12 mouse cellular contexts compared by ENCODE assay signal in genomic region chr5:117900921-117901705, GRCm38 (mm10).
A peak's percentile ranks its signal among the peaks of the same experiment; 100 is the strongest.
DNase-seq lines count a peak whose midpoint lies in the region; ATAC-seq lines count a peak whose summit lies in the region.
"Had no signal": no experiment of that assay in that cellular context is flagged by ENCODE, and none has a peak within 500 bp of the region (broad histone marks: within the 10 kb centered on the region; RNA-seq: fewer than 3 reads in every experiment).

No protein-coding gene starts in this region.

- no peaks in the 10 kb centered on the region for H3K36me3 ChIP-seq in embryonic facial prominence, embryonic 11.5 days (replicated peaks; ENCODE audit: control insufficient read depth, insufficient read depth, low read depth, low read length)
- no peaks in the 10 kb centered on the region for H3K36me3 ChIP-seq in kidney, embryonic 16.5 days (ENCODE audit: insufficient read depth, low read length)
- H3K36me3 ChIP-seq: liver, embryonic 13.5 days had no signal

- H3K9me3 ChIP-seq in embryonic facial prominence, embryonic 11.5 days (replicated peaks; ENCODE audit: control insufficient read depth, low read length): no peaks in the 10 kb centered on the region
- no peaks in the 10 kb centered on the region for H3K9me3 ChIP-seq in kidney, embryonic 16.5 days (ENCODE audit: low read length)
- H3K9me3 ChIP-seq: liver, embryonic 13.5 days had no signal

- no peak overlapping the region for H3K4me3 ChIP-seq in embryonic facial prominence, embryonic 11.5 days (ENCODE audit: low read depth, low read length)
- no peak overlapping the region for H3K4me3 ChIP-seq in kidney, embryonic 16.5 days (ENCODE audit: low read length)
- H3K4me3 ChIP-seq: liver, embryonic 13.5 days; myocyte had no signal

- H3K27me3 ChIP-seq in embryonic facial prominence, embryonic 11.5 days (ENCODE audit: control insufficient read depth, insufficient read depth, low read length): no peaks in the 10 kb centered on the region
- H3K27me3 ChIP-seq in kidney, embryonic 16.5 days (ENCODE audit: insufficient read depth, low read length): no peaks in the 10 kb centered on the region
- H3K27me3 ChIP-seq: liver, embryonic 13.5 days had no signal

- peaks cover 2% of the 10 kb centered on the region for H3K4me1 ChIP-seq in embryonic facial prominence, embryonic 11.5 days (ENCODE audit: control insufficient read depth, insufficient read depth, low read length)
- H3K4me1 ChIP-seq in kidney, embryonic 16.5 days (ENCODE audit: insufficient read depth, low read length): peaks cover 29% of the 10 kb centered on the region
- H3K4me1 ChIP-seq: liver, embryonic 13.5 days had no signal

- no peak overlapping the region for H3K4me2 ChIP-seq in embryonic facial prominence, embryonic 11.5 days (ENCODE audit: low read depth, low read length)
- no peak overlapping the region for H3K4me2 ChIP-seq in kidney, embryonic 16.5 days (replicated peaks; ENCODE audit: low read depth, low read length)
- H3K4me2 ChIP-seq: liver, embryonic 13.5 days had no signal

- no peak overlapping the region for H3K27ac ChIP-seq in embryonic facial prominence, embryonic 11.5 days (replicated peaks; ENCODE audit: low read depth, low read length)
- no peak overlapping the region for H3K27ac ChIP-seq in kidney, embryonic 16.5 days (ENCODE audit: low read length)
- H3K27ac ChIP-seq: liver, embryonic 13.5 days had no signal

- WGBS in embryonic facial prominence, embryonic 11.5 days: 20% methylated on average over 13 of the region's 13 CpGs
- 21% methylated on average over 13 of the region's 13 CpGs for WGBS in kidney, embryonic 16.5 days

- DNase-seq in embryo, embryonic 10 days (ENCODE audit: low spot score): peak; percentile 24
- DNase-seq in embryo, embryonic 9.5 days (ENCODE audit: extremely low spot score): no peak
- DNase-seq in ZHBTc4 (ENCODE audit: low read depth, low spot score): peak; percentile 68
- peak; percentile 54 for DNase-seq in embryonic facial prominence, embryonic 11.5 days (ENCODE audit: low spot score)
- DNase-seq in urinary bladder, adult 18-20 months (ENCODE audit: low spot score in 2 of 2): no peak
- DNase-seq in ovary, postnatal 10 days (ENCODE audit: low spot score): no peak
- no peak for DNase-seq in frontal cortex, postnatal 36 days (ENCODE audit: low spot score in 2 of 2)
- DNase-seq: heart, adult 11 months; liver, embryonic 13.5 days had no signal

- ATAC-seq in embryonic facial prominence, embryonic 11.5 days (replicated peaks; ENCODE audit: insufficient number of reproducible peaks, low FRiP score, low TSS enrichment, low read depth): no peak
- ATAC-seq in kidney, embryonic 16.5 days (ENCODE audit: low FRiP score, low TSS enrichment): peak; percentile 44
- ATAC-seq: intestine, embryonic 16.5 days had no signal

- H3K9ac ChIP-seq in embryonic facial prominence, embryonic 11.5 days (replicated peaks; ENCODE audit: low read length): no peak overlapping the region
- no peak overlapping the region for H3K9ac ChIP-seq in kidney, embryonic 16.5 days (replicated peaks; ENCODE audit: low read length)
- H3K9ac ChIP-seq: liver, embryonic 13.5 days had no signal

Comparison
In these comparisons a context has a peak if more than half of its experiments do, and no peak if none do; other contexts are left out.
1. DNase-seq: peak in embryo, embryonic 10 days (single experiment), ZHBTc4 (single experiment) and embryonic facial prominence, embryonic 11.5 days (single experiment); none in embryo, embryonic 9.5 days (single experiment), urinary bladder, adult 18-20 months (0 of 2), ovary, postnatal 10 days (single experiment) and frontal cortex, postnatal 36 days (0 of 2).